Mouse (Mus musculus) embryonic fibroblast, embryonic 13.5 days (primary cell): ENCODE results near the gene Atxn7l2. TPM values are rescaled to one million over a fixed set of nuclear protein-coding genes. Genes with fewer than 3 reads are reported as not detected.

Experiments used
- H3K27ac ChIP-seq: 2 replicates; pipeline ENCODE4 v1.5.1; 2012; ENCODE audit warnings: low read length, control low read depth, inconsistent platforms; ENCODE audit not compliant: insufficient read depth
- H3K4me1 ChIP-seq: 2 replicates; pipeline ENCODE4 v1.6.1; 2011; ENCODE audit warnings: low read length; ENCODE audit not compliant: control insufficient read depth, insufficient read depth
- H3K4me3 ChIP-seq: 2 replicates; pipeline ENCODE4 v1.5.1; 2011; ENCODE audit warnings: mild to moderate bottlenecking, control low read depth, low read length; ENCODE audit not compliant: insufficient read depth
- CTCF ChIP-seq: IDR thresholded peaks from 2 replicates; pipeline ENCODE4 v1.5.1; 2011; ENCODE audit warnings: mild to moderate bottlenecking, control low read depth, low read length, moderate library complexity, borderline replicate concordance; ENCODE audit not compliant: insufficient read depth
- POLR2A ChIP-seq: IDR thresholded peaks from 2 replicates; pipeline ENCODE4 v1.6.1; 2011; ENCODE audit warnings: low read depth, mild to moderate bottlenecking, control low read depth, low read length, moderate library complexity
- polyA plus RNA-seq: library from polyadenylated mRNA; stranded (reverse); fragments of >200 nt; gene quantifications from 2 replicates; pipeline ENCODE4 v1.2.4, GENCODE M21; 2011; ENCODE audit warnings: low read depth; ENCODE audit not compliant: missing spikeins, insufficient read length

Atxn7l2 gene
- polyA plus RNA-seq, 1 experiment: 6.2 TPM

DNA sequence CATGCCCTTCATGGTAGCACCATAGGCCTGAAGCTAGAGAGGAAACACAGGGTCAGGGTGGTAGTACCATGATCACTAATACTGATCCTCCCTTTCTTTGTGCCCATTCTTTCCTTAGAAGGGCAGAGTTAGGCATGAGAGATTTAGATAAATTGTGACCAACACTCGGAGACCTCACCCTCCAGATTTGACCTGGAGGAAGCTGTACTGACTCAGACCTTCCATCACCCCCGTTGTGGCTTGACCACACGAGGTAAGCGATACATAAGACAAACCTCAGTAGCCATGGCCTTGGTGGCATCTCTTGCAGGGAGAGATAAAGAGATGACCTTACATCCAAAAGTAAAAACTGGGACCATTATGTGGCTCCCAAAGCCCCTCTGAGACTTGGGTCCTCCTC is 15.4 kb downstream of the Atxn7l2 start:
- Histone ChIP-seq H3K27ac (no peak overlapping the region), H3K4me1 (no peaks in the 10 kb centered on the region)
- TF ChIP-seq POLR2A (no peak), CTCF (no peak)

DNA sequence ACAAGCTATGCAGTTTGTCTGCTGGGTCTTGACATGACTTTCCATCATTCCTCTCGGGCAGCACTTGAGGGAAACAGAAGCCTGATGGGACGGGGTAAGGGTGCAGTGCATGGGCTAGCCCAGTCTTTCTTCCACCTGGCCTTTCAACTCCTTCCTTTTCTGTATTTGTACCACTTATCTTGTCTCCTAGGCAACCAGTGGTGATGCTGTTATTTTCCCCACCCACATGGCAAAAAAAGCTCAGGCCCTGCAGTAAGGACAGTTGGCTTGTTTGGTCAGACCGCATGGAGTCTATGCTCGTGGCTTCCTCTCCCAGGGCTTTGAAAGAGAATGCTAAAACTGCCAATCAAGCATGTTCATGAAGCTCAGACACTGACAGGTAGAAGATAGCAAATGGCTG is 17.0 kb downstream of the Atxn7l2 start:
- H3K4me3 ChIP-seq: no peak overlapping the region
- H3K27ac ChIP-seq: no peak overlapping the region
- no peak for TF ChIP-seq CTCF
- TF ChIP-seq POLR2A: no peak
- no peaks in the 10 kb centered on the region for H3K4me1 ChIP-seq

More for the DNA sequence above, 15.4 kb downstream of the Atxn7l2 start:
- H3K4me3 ChIP-seq: no peak overlapping the region

DNA sequence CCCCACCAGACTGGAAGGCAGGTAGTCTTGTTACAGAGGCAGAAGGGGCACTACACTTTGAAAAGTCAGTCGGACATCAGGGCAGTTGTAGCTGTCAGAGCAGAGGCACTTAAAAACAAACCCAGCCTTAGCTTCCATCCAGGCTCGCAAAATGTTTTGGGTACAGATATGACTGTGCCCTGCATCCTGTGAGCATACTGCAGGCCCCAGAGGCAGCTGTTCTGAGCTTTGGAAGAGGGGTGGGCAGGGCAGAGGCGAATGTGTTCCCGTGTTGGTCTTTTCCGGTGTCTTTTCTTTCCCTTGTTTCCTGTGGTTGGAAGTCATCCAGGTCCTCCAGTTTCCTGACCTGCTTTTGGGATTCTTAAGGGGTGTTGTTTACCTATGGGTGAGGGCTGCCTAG is 20.8 kb downstream of the Atxn7l2 start:
- TF ChIP-seq CTCF (no peak), POLR2A (no peak)
- Histone ChIP-seq H3K4me1 (no peaks in the 10 kb centered on the region), H3K4me3 (no peak overlapping the region), H3K27ac (no peak overlapping the region)

DNA sequence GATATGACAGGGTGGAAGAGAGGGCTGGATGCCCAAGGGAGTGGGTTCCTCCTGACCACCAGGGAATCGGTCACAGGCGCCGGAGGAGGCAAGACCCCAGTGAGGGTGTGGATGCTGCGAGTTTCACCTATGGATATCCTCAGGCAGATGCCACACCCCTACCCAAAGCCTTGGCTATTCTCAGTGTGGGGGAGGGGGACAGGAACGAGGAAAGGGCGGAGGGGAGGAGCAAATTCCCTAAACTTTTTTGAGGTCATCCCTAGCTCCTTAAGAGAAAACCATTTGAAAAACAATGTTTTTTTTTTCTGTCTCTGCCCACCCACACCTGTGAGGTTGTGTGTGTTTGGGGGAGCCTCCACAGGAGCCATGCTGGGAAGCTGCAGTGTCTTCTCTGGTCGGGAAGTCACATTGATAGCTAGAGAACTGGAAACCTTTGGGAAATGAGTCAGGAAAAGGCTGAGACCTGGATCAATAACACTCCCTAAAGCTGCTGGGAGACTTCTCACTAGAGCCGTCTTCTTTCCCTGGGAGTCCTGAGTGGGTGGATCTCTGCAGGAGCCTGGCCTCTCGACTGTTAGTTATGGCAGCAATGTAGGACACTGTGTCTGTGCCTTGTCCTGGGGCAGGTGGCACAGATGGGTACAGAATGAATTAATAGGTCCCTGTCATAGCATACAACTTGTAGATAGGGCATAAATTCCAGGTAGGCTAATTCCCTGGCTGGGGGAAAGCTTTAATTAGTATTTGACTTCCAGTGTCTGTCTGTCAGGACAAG is 21.8 kb downstream of the Atxn7l2 start:
- Histone ChIP-seq H3K27ac (no peak overlapping the region), H3K4me3 (no peak overlapping the region), H3K4me1 (no peaks in the 10 kb centered on the region)
- TF ChIP-seq POLR2A (no peak), CTCF (no peak)

DNA sequence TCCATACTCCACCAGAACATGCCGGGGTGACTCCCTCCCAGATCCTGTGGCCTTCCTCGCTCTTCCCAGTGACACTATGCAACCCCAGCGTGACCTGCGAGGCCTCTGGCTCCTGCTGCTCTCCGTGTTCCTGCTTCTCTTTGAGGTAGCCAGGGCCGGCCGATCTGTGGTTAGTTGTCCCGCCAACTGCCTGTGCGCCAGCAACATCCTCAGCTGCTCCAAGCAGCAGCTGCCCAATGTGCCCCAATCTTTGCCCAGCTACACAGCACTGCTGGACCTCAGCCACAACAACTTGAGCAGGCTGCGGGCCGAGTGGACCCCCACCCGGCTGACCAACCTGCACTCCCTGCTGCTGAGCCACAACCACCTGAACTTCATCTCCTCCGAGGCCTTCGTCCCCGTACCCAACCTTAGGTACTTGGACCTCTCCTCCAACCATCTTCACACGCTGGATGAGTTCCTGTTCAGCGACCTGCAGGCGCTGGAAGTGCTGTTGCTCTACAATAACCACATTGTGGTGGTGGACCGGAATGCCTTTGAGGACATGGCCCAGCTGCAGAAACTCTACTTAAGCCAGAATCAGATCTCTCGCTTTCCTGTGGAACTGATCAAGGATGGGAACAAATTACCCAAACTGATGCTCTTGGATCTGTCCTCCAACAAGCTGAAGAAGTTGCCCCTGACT is 23.5 kb downstream of the Atxn7l2 start:
- no peak overlapping the region for H3K4me3 ChIP-seq
- no peaks in the 10 kb centered on the region for H3K4me1 ChIP-seq
- TF ChIP-seq CTCF (no peak), POLR2A (no peak)
- no peak overlapping the region for H3K27ac ChIP-seq

DNA sequence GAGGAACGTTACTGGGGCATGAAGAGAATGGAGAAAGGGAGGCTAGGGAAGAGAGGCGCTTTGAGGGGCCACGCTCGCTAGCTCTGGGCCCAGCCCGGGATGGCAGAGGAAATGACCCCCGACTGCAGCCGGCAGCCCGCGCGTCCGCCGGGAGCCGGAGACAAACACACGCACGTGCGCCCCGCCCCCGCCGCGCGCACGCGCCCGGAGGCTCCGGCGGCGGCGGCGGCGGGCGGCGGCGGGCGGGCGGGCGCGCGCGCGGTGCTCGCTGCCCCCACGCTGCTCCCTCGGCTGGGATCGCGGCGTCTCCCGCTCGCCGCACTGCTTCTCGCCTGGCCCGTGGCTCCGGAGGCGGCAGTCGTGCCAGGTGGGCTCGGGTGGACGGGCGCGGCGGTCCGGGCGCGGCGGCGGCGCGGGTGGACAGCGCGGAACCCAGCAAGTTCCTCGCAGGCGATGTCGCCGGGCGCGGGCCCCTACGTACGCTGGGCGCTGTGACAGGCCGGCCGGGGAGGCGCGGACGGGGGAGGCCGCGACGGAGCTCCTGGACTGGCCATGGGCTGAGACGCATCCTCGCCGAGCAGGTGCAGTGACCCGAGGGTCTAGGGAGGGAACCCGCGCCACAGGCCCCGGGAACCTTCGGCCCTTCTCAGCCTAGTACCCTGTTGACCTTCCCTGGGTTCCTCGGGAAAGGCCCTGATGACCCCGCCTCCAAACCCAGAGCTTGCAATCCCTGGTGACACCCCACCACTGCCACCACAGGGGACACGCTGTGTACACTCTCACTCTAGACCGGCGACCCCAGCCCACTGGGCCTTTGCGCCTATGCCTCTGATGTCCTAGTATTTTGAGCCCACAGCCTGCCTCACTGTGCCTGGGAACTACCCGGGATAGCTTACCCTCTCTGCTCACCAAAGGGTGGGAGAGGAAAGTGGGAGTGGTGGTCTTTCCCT is 24.4 kb downstream of the Atxn7l2 start, which contains the start of gene Amigo1:
Gene Amigo1 (plus strand): TSS at position 238 of the 950 bp plus-strand sequence.
- Histone ChIP-seq H3K4me3 (peak within 1 kb of the TSS; percentile 62), H3K4me1 (peaks cover 2% of the 10 kb centered on the region; the same call in 1 of the 2 replicates), H3K27ac (no peak within 1 kb of the TSS)
- TF ChIP-seq POLR2A: peak; percentile 35; the same call in 1 of the 2 replicates
- no peak for TF ChIP-seq CTCF

DNA sequence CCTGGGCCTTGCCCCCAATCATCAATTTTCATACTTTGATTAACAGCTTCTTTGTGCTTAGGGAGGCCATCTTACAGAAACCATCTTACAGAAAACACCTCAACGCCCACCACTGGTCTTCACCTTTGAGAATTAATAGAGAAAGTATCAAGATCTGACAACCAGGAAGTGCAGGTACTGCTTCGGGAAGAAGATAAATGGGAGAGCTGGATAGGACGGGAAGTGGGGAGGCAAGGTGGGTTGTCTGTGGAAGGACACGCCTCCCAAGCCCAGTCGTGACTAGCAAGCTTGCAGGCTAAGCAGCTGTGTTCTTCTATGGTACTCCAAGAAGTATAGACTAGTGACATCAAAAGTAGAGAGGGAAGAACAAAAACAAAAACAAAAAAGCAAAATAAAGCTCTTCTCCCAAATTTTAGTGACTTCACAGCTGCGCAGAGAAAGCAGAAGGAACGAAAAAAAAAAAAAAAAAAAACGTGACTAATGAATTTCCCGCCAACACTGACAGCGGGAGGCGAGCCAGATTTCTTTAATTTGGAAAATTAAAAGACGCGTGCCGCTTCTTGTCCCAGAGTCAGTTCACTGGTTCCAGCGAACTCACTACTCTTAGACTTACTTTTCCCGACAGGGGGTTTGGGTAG is 25.2 kb downstream of the Atxn7l2 start:
- Histone ChIP-seq H3K4me3 (peak overlapping the region; percentile 62), H3K27ac (no peak overlapping the region), H3K4me1 (peaks cover 2% of the 10 kb centered on the region; the same call in 1 of the 2 replicates)
- TF ChIP-seq CTCF (no peak), POLR2A (no peak)

DNA sequence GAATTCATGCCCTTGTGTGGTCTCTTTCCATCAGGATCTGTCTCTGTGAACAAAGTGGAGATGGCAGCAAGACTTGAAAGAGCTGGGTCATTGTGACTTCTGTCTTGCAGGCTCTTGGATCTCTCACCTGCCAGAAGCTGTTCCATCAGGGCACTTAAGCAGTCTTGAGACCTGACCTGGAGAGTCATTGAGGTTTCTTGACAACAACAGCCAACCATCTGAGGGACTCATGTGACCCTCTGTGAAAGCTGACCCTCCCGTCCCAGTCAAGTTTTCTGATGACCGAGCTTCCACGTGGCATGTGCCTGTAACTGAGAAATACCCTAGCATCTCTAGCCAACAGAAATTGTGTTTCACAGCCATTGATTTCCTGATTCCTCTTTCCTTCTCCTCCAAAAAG is 26.0 kb downstream of the Atxn7l2 start:
- Histone ChIP-seq H3K27ac (no peak overlapping the region), H3K4me1 (peaks cover 2% of the 10 kb centered on the region; the same call in 1 of the 2 replicates), H3K4me3 (no peak overlapping the region)
- TF ChIP-seq POLR2A (no peak), CTCF (no peak)

DNA sequence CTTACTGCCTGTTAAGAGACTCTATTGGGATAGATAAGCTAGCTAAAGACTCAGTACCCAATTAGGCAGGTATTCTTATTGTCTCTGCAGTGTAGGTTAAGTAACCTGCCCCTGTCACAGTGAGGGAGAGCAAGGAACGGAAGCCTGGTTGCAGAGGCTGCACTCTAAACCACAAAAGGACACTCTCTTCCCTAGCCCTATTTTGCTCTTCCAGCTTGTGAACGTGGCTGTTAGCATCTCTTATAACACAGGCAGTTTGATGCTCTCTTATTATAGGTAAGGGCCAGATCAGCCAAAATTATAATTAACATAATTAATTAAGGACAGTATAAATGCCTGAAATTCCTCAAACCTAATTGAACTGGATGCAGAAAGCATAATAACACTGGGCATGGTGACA is 30.2 kb downstream of the Atxn7l2 start:
- TF ChIP-seq CTCF: no peak
- no peak for TF ChIP-seq POLR2A
- H3K4me1 ChIP-seq: peaks cover 2% of the 10 kb centered on the region; the same call in 1 of the 2 replicates
- no peak overlapping the region for H3K27ac ChIP-seq
- no peak overlapping the region for H3K4me3 ChIP-seq
